Mouse (Mus musculus): ENCODE measurements around the gene Cuedc1.
A peak's percentile ranks its signal among the peaks of the same experiment; 100 is the strongest.
"Not testable (repeated sequence)": the region's sequence is repeated elsewhere in the genome, so short reads cannot be mapped to it uniquely, and the experiment has no call there.

Cuedc1 gene

GRCm38 (mm10) chr11:88171876-88172442, 74.1 kb downstream of the Cuedc1 start:
- no peak for DNase-seq (ENCODE audit: low read depth, low spot score)

DNA sequence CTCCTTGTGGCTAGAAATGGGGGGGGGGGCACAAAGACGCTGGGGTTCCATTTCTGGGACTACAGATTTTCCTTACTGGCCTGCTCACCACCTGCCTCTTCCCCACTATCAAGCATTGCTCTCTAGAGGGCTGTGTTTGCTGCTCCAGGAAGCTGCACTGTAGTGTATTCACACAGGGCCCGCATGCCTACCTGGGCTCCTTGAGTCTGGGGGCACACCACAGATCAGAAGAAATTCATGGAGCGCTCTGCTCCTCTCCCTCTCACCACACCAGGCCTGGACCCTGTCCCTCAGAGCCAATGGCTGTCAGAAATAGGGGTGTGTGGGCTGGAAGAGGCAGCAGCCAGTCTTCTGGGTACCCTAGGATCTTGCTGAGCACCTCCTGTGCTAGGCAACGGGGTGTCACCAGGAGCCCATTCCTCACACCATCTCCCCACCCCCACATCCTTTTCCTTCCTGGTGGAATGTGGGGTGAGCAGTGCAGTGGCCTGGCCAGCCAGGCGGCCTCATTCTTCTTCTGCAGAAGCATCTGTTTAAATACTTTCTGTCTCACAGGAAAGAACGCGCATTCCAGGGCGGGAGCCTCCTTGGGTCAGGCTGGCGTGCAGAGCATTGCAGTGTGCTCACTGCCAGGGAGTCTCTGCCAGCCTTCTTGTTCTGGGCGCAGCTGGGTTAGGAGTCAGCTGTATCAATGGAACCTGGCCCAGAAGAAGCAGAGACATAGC, 74.9 kb downstream of the Cuedc1 start:
- no peak for DNase-seq (ENCODE audit: low read depth, low spot score)

DNA sequence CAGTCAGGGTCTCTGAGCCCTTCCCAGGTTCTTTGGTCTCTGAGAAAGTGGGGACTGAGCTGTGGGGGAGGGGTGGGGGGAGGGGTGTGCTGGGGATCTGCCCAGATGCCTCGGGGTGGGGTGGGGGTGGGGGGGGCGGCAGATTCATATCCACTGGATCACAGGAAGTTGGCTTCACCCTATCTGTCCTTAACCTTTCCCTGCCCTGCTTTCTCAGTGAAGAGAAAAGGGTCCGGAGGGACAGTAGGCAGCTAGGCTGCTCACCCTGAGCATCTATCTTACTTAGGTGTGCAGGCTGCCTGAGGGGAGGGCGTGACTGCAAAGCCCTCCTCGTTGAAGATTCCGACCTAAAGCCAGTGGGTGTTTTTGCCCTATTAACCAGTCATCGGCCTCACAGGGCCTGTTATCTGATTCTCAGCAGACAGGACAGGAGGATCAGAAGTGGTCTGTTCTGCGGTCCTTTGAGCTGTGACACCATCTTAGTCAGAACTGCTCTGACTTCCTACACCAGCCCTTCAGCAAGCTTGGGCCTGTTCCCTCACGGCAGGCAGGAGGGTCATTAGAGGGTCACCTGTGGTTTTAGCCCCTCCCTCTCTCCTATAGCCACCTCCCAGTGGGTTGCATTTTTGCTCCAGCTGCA, 75.6 kb downstream of the Cuedc1 start:
- DNase-seq (ENCODE audit: low read depth, low spot score): no peak

DNA sequence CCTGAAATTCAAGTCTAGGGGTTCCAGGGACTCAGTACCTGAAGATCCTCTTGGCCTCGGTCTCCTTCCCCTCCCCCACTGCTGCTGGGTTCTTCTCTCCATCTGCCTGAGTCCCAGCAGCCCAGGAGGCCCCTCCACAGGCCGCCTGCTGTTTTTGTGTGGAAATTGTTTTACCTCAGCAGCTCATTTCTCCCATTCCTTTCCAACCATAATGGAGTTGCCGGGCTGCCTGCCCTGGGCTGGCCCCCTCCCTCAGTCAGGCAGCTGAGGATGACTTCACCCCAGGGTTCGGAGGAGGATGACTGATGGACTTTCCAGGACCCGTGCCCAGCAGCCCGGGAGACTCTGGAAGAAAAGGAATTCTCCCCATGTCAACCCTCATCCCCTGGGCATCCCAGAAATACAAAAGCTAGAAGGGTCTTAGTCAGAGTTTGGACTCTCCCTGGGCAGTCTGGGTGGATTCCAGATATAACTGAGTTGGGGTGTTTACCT, 82.7 kb downstream of the Cuedc1 start:
- DNase-seq (ENCODE audit: low read depth, low spot score): no peak

GRCm38 (mm10) chr11:88180959-88181619, 83.2 kb downstream of the Cuedc1 start:
- no peak for DNase-seq (ENCODE audit: low read depth, low spot score)

DNA sequence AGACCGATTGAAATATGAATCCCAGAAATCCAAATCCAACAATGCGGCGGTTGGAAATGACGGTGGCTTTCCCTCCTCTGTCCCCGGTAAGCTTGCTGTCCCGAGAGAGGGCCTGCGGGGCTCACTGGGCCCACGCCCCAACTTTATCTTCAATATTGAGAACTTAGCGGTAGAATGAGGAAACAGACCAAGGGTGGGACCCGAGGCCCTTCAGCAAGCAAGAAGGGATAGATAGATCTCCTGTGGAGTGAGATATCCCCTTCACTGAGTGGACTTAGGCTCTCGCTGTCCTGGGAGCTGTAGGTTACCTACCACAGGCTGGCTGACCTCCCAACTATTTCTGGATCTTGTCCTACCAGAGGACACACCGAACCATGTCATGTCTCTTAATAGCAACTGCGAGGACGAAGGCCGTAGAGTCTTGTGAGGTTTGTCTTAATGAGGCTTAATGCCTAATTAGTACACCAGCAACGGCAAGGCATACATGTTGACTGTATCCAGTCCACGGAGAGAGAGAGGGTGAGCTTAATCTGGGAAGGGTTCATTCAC, 86.8 kb downstream of the Cuedc1 start:
- DNase-seq (ENCODE audit: low read depth, low spot score): no peak

GRCm38 (mm10) chr11:88186078-88186946, 88.5 kb downstream of the Cuedc1 start:
- DNase-seq (ENCODE audit: low read depth, low spot score): no peak

- no peak for DNase-seq (ENCODE audit: low read depth, low spot score)
These were observed 89.0 kb downstream of the Cuedc1 start for GRCm38 (mm10) chr11:88186947-88187243.

DNA sequence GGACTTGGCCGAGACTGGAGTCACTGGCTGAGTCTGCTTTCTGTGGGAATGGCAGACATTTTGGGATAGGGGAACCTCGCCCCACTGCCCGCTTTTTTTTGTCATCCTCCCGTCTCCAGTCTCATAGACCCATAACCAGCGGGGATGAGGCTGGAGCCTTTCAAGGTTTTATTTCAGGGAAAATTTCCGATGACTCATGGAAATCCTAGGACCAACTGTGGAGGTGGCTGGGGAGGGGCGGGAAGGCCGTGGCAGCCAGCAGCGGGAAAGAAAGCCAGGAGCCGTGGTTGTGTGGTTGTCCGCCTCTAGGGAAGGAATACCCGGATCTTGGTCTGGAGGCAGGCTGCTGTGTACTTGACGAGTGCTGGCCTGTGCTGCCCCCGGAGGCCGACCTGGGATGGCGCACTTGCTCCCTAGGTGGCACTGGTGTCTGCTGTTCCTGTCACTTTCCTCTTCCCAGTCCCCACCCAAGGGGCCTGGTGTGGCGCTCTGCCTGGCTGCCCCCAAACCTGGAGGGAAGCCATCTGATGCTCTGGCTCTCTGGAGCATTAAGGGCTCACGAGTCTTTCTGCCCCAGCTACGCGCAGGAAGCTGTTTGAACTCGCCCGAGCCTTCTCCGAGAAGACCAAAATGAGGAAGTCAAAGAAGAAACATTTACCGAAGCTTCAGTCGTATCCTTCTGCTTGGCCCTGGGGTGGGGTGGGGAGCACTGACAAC, 89.7 kb downstream of the Cuedc1 start:
- DNase-seq (ENCODE audit: low read depth, low spot score): peak; percentile 89

- DNase-seq (ENCODE audit: low read depth, low spot score): no peak
These were observed 90.4 kb downstream of the Cuedc1 start for GRCm38 (mm10) chr11:88188216-88188615.

DNA sequence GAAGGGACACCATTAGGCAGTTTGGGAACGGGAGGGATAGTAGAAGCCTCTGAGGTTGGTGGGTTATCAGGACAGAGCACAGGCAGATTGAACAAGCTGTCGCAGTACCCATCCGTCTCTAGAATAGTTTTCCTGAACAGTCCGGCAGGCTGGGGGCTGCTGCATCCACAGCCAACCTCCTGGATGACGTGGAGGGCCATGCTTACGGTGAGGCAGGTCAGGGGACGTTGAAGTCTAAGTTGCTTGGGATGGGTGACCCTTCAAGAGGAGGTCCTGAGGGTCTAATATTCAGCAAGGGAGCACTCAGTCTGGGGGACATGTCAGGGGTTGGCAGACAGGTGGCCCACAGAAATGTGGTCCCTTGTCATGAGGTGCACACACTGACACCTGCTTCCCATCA, 90.8 kb downstream of the Cuedc1 start:
- DNase-seq (ENCODE audit: low read depth, low spot score): no peak

- no peak for DNase-seq (ENCODE audit: low read depth, low spot score)
These were observed 94.7 kb downstream of the Cuedc1 start for GRCm38 (mm10) chr11:88192595-88192994.

DNA sequence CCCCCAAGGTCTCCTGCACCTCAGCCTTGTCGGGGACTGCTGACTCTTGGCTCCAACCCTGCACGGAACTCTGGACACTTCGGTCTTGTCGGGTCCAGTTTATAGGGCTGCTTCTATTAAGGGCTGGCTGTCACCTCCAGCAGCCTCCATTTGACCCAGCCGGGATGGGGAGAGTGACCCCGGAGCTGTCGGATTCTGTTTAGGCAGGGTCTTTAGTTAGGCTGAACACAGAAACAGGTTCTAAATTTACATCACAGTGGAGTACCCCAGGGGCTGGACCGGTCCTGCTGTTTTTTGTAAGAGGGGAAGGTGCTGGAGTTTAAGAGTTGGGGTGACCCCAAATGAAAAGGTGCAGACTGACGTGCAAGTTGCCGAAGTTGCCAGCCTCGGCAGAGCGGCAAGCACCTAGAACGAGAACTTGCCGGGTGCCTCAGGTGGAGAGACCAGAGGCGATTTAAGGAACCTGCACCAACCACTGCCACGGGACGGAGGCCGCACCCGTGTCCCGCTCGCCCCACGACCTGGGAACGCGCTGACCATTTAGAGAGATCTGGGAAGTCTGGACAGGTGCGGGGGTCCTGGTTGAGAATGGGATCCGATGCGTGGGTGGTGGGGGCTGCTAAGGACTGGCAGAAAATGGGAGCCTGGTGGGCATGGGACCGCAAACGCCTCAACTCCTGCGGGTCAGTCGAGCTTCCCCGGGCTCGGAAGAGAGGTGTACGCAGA, 95.4 kb downstream of the Cuedc1 start:
- DNase-seq (ENCODE audit: low read depth, low spot score): no peak

DNA sequence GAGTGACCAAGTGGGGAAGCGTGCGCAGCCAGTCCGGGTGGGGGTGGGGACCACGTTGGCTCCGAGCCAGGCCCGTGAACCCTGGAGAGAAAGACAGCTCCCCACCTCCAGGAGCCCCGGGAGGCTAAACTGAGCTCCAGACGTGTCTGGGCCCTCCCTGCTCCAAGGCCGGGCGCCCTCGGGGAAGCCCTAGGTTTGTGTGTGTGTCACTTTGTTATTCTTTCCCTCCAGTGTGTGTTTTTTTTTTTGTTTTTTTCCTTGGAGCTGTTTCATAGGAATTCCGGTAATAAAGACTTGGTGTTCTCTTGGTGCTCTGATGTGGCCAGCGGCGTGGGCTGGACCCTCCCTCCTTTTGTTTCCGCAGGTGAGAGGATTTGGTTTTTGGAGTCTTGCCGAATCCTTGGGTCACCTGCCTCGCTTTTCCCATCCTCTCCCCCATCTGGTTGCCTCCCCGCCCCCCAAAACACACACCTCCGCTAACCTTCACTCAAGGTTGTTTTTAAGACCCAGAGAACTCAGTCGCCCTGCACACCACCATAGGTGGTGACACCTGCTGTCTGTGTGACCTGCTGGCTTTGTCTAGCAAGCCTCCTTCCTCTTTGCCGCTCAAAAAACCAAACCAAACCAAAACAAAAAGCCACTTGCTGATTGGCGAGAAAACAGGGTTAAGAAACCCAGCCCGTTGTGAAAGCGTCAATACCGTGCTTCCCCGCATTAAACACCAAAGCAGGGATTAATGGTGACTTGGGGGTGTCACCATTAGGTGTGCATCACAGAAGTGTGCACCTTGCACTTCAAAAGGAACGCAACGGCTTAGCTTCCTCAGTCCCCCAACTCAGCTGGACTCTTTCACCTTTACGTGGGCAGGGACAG, 96.2 kb downstream of the Cuedc1 start:
- no peak for DNase-seq (ENCODE audit: low read depth, low spot score)

- not testable (repeated sequence) for DNase-seq (ENCODE audit: low read depth, low spot score)
These were observed 97.8 kb downstream of the Cuedc1 start for GRCm38 (mm10) chr11:88195699-88196098.

GRCm38 (mm10) chr11:88197153-88197576, 99.3 kb downstream of the Cuedc1 start:
- no peak for DNase-seq (ENCODE audit: low read depth, low spot score)

GRCm38 (mm10) chr11:88198223-88198622, 100.4 kb downstream of the Cuedc1 start:
- DNase-seq (ENCODE audit: low read depth, low spot score): no peak

- no peak for DNase-seq (ENCODE audit: low read depth, low spot score)
These were observed 103.3 kb downstream of the Cuedc1 start for GRCm38 (mm10) chr11:88201172-88201571.

- DNase-seq (ENCODE audit: low read depth, low spot score): peak; percentile 75
These were observed 104.2 kb downstream of the Cuedc1 start for GRCm38 (mm10) chr11:88202077-88202476.
